Mouse (Mus musculus) forebrain, embryonic 13.5 days (tissue): Measurements from ENCODE around the gene Grm6. TPM values are rescaled to one million over a fixed set of nuclear protein-coding genes. Genes with fewer than 3 reads are reported as not detected.

Experiments
- polyA plus RNA-seq: library from polyadenylated mRNA; unstranded; fragments of >200 nt; fragmentation: Nextera tagmentation; extraction: Ambion mirVana; gene quantifications from 2 replicates; pipeline ENCODE4 v1.2.1, GENCODE M21; 2015

Gene Grm6
- polyA plus RNA-seq, 1 experiment from 2014 or later, result not detected

Other genes with a start within 250 kb of the Grm6 start
- gene Adamts2, start 248.6 kb upstream of the Grm6 start, polyA plus RNA-seq, result 0.65 and 0.96 TPM in 2 replicates
- 44.2 and 45.2 TPM in 2 replicates for gene Zfp354c, start 23.0 kb upstream of the Grm6 start, polyA plus RNA-seq
- 1.1 and 1.5 TPM in 2 replicates for gene Zfp879, start 9.1 kb upstream of the Grm6 start, polyA plus RNA-seq
- 16.7 and 17.6 TPM in 2 replicates for gene Zfp454, start 37.0 kb downstream of the Grm6 start, polyA plus RNA-seq
- gene Zfp2, start 65.5 kb downstream of the Grm6 start, polyA plus RNA-seq, result 40.6 and 43.9 TPM in 2 replicates
- gene Zfp354b, start 80.9 kb downstream of the Grm6 start, polyA plus RNA-seq, result 2.2 and 2.3 TPM in 2 replicates
- gene 4933414I15Rik, start 93.1 kb downstream of the Grm6 start, polyA plus RNA-seq, result not detected in 2 replicates
- not detected in 2 replicates for gene Prop1, start 103.1 kb downstream of the Grm6 start, polyA plus RNA-seq
- gene Olfr1378, start 115.8 kb downstream of the Grm6 start, polyA plus RNA-seq, result not detected in 2 replicates
- gene Olfr1377, start 131.3 kb downstream of the Grm6 start, polyA plus RNA-seq, result not detected in 2 replicates
- not detected in 2 replicates for gene Olfr51, start 152.9 kb downstream of the Grm6 start, polyA plus RNA-seq
- not detected in 2 replicates for gene Olfr54, start 163.6 kb downstream of the Grm6 start, polyA plus RNA-seq
- gene Olfr1375, start 197.4 kb downstream of the Grm6 start, polyA plus RNA-seq, result not detected in 2 replicates
- 10.0 and 11.5 TPM in 2 replicates for gene Zfp354a, start 208.6 kb downstream of the Grm6 start, polyA plus RNA-seq